Mouse (Mus musculus) megakaryocyte, embryonic 14.5 days (primary cell): ENCODE results near the gene Scube3.

ENCODE experiments used
- FLI1 ChIP-seq: IDR thresholded peaks from 2 replicates; pipeline ENCODE4 v1.6.1; 2012; ENCODE audit warnings: low read length, inconsistent platforms, mixed read lengths
- GATA1 ChIP-seq: IDR thresholded peaks from 3 replicates; pipeline ENCODE4 v1.6.1; 2012; ENCODE audit warnings: mixed read lengths, low read length, inconsistent platforms, borderline replicate concordance

GRCm38 (mm10) chr17:28123627-28124026, 18.3 kb upstream of the Scube3 start:
- TF ChIP-seq GATA1, result no peak
- no peak for TF ChIP-seq FLI1
